Mouse (Mus musculus) activated CD4-positive, CD25-positive, alpha-beta regulatory T cell, adult 9 weeks (primary cell): ENCODE data around the gene Zbtb9. TPM values are rescaled to one million over a fixed set of nuclear protein-coding genes. Genes with fewer than 3 reads are reported as not detected.

ENCODE experiments used
- polyA plus RNA-seq: library from polyadenylated mRNA; unstranded; fragments of 100-300 nt; shearing (Covaris generic); gene quantifications from one replicate; pipeline ENCODE4 v1.2.1, GENCODE M21; 2017

The Zbtb9 gene
- 21.2 TPM for polyA plus RNA-seq

DNA sequence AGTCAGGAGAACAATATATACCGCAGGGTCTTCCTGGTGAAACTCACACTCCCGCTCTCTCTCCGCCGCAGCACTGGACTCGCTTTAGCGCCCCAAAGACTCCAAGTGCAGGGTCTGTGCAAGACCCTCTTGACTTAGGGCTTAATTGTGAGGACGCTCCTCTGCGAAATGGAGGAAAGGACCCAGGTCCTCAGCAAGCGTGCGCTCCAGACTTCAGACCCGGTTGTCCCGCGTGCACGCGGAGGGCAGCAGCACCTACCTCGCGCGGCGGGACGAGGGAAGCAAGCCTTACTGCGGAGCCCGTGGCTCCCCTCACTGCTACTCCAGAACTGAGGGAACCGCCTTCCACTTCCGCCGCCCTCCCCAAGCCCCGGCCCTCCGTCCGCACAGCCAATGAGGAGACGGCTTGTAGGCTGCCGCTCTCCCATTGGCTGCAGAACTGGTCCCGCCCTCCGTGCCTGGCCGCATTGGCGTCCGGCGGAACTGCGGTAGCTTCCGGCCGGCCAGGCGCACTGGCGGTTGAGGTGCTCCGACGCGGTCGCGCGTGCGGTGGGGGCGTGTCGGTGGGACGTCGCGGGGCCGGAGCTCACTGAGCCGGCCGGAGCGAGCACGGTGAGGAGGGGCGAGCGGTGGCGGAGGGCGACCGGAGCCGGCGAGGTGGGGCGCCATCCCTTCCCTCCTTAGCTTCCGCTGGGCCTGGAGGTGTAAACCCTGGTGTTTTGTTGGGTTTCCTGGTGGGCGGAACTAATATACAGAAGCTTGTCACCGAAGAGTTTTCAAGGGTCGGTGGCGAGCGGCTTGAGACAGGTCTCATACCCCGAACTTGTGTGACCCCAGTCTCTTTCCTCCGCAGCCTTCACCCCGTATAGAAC lies at the start of gene Zbtb9:
Gene Zbtb9 (plus strand): TSS at position 465 of the 872 bp plus-strand sequence.

GRCm38 (mm10) chr17:26932839-26933398 lies 40.0 kb upstream of the Zbtb9 start, which contains the start of gene Phf1:
Gene Phf1 (plus strand): TSS chr17:26933052.

GRCm38 (mm10) chr17:26939178-26939972 lies 33.6 kb upstream of the Zbtb9 start, which contains the start of gene Cuta:
Gene Cuta (minus strand): TSS chr17:26939569.

GRCm38 (mm10) chr17:26941031-26941789 lies 31.8 kb upstream of the Zbtb9 start, which contains the start of gene Syngap1:
Gene Syngap1 (plus strand): TSS chr17:26941253.

DNA sequence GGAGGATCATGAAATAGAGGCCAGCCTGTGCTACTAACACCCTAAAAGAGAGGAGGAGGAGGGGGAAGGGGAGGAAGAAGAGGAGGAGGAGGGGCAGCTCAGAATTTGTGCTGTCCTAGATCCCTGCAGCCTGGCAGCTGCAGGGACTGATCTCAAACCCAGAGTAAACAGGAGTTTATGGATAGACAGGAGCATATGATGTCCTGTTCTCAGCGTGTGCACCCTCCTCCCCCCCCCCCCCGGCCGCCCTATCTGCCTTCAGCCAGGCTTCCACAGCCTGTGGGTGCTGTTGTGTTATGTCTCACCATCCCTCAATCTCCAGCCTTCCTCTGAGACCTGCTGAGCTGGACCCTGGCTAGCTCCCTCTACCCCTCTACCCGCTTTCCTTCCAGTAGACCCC lies 55.9 kb downstream of the Zbtb9 start, which contains the start of gene Bak1:
Gene Bak1 (minus strand): TSS at position 101 of the 400 bp plus-strand sequence.

DNA sequence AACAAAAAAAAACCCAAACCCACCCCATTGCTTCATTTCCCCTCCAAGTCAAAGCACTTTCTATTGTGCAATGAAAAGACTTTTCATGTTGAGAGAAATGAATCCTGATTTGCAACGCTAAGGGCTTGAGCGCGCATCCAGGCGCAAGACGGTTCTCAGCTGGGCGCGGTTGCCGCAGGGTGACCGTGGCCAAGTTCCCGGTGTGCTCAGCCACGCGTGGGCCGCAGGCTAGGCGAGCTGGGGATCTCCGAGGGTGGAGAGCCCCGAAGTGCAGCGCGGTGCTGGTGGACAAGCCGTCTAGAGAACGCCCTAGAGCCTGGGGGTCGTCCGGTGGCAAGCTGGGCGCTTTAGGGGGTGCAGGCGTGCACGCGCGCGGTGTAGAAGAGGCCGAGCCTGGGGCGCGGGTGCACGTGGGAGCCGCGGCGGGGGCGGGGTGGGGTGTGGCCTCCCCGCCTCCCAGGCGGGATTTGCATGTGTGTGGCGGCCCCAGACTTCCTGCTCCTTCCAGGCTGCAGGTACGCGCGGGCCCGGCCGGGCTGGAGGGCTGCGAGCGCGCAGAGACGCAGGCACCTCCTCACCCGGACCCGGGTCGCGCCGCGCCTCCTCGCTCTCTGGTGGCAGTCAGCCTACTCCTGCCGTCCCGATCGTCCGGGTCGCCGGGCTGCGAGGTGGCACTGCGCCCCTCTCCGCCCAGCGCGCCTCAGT lies 84.0 kb downstream of the Zbtb9 start, which contains the start of gene Itpr3:
Gene Itpr3 (plus strand): TSS at position 493 of the 705 bp plus-strand sequence.

Other genes with a start within 250 kb of the Zbtb9 start
- gene Bnip1, start 192.1 kb upstream of the Zbtb9 start, polyA plus RNA-seq, result 29.8 TPM
- not detected for gene Nkx2-5, start 128.2 kb upstream of the Zbtb9 start, polyA plus RNA-seq
- gene Kifc5b, start 56.1 kb upstream of the Zbtb9 start, polyA plus RNA-seq, result 1.6 TPM
- 125 TPM for gene Phf1, start 40.1 kb upstream of the Zbtb9 start, polyA plus RNA-seq
- gene Cuta, start 33.6 kb upstream of the Zbtb9 start, polyA plus RNA-seq, result 174 TPM
- gene Syngap1, start 31.9 kb upstream of the Zbtb9 start, polyA plus RNA-seq, result not detected
- 3.2 TPM for gene Bak1, start 55.8 kb downstream of the Zbtb9 start, polyA plus RNA-seq
- gene Itpr3, start 84.1 kb downstream of the Zbtb9 start, polyA plus RNA-seq, result 15.2 TPM
- gene Uqcc2, start 160.7 kb downstream of the Zbtb9 start, polyA plus RNA-seq, result 117 TPM
- gene Ip6k3, start 194.6 kb downstream of the Zbtb9 start, polyA plus RNA-seq, result not detected
- 11.7 TPM for gene Lemd2, start 231.3 kb downstream of the Zbtb9 start, polyA plus RNA-seq